Mouse (Mus musculus): Measurements from ENCODE around the gene BC005537.
"Not testable (repeated sequence)": the region's sequence is repeated elsewhere in the genome, so short reads cannot be mapped to it uniquely, and the experiment has no call there.

BC005537 gene

GRCm38 (mm10) chr13:24799925-24800673, 1.4 kb upstream of the BC005537 start:
- peak; percentile 30 for DNase-seq (ENCODE audit: low read depth)

GRCm38 (mm10) chr13:24800674-24801307, 666 bp upstream of the BC005537 start:
- peak; percentile 78 for DNase-seq (ENCODE audit: low read depth)

DNA sequence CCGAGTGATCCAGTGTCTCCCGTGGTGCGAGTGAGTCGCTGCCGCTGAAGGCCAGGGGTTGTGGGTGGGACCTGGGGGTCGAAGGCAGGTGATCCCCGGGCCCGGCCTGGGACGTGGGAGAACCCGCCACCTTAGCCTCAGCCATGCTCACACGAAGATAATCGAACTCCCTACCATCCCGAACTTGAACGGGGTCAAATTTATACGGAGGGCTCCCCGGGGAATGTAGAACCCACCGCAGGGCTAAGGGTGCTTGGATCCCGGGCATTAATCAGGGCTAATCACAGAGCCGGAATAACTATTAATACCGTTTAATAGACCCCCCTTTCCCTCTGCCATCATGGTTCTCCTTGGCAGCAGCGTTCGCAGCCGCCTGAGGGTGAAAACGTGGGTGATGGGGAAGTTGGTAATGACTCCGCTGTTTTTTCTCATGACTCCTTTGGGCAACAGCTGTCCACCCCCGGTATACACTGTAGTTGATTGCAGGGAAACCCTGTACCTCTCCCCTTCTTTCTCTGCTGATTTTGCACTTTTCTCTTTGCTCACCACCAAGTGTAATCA, 754 bp downstream of the BC005537 start:
- DNase-seq (ENCODE audit: low read depth) = no peak

- no peak for DNase-seq (ENCODE audit: low read depth)
These were observed 1.7 kb downstream of the BC005537 start for GRCm38 (mm10) chr13:24803196-24803595.

- DNase-seq (ENCODE audit: low read depth) = no peak
These were observed 4.6 kb downstream of the BC005537 start for GRCm38 (mm10) chr13:24806079-24806478.

DNA sequence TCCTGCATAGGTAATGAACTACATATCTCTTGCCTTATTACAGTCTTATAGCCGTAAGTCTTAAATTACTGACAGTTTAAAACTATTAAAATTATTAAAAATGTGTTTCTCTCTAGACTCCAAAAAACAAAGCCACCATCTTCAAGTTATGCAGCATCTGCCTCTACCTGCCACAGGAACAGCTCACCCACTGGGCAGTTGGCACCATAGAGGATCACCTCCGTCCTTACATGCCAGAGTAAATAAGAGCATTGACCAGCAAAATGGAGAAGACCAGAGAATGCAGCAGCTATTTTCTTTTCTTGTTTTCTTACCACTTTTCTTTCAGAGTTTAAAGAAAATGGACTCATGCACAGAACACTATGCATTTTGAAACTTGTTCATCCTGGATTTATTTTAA, 11.1 kb downstream of the BC005537 start:
- DNase-seq (ENCODE audit: low read depth) = no peak

GRCm38 (mm10) chr13:24814616-24815015, 13.2 kb downstream of the BC005537 start:
- DNase-seq (ENCODE audit: low read depth) = no peak

GRCm38 (mm10) chr13:24816125-24817092, 15.0 kb downstream of the BC005537 start:
- DNase-seq (ENCODE audit: low read depth) = no peak

- no peak for DNase-seq (ENCODE audit: low read depth)
These were observed 18.5 kb downstream of the BC005537 start for GRCm38 (mm10) chr13:24819931-24820330.

- peak; percentile 52 for DNase-seq (ENCODE audit: low read depth)
These were observed 21.3 kb downstream of the BC005537 start for GRCm38 (mm10) chr13:24822663-24823343.

DNA sequence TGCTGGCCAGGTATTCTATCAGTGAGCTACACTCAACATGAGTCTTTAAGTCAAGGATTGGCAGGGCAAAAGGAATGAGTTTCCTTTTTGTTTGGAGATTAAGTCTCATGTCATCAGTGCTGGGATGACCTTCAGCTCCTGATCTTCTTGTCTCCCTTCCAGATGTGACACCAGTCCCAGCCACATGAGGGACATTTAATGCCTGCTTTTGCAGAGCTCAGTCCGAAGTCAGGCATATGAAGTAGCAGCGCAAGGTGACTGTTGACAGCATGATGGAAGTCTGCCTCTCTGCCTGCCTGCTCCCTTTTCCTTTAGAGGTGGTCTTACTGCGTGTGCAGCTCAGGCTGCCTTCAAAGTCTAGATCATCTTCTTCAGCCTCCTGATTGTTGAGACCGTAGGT, 23.2 kb downstream of the BC005537 start:
- DNase-seq (ENCODE audit: low read depth) = no peak

GRCm38 (mm10) chr13:24825587-24825986, 24.1 kb downstream of the BC005537 start:
- no peak for DNase-seq (ENCODE audit: low read depth)

GRCm38 (mm10) chr13:24826116-24826515, 24.7 kb downstream of the BC005537 start:
- DNase-seq (ENCODE audit: low read depth) = no peak

DNA sequence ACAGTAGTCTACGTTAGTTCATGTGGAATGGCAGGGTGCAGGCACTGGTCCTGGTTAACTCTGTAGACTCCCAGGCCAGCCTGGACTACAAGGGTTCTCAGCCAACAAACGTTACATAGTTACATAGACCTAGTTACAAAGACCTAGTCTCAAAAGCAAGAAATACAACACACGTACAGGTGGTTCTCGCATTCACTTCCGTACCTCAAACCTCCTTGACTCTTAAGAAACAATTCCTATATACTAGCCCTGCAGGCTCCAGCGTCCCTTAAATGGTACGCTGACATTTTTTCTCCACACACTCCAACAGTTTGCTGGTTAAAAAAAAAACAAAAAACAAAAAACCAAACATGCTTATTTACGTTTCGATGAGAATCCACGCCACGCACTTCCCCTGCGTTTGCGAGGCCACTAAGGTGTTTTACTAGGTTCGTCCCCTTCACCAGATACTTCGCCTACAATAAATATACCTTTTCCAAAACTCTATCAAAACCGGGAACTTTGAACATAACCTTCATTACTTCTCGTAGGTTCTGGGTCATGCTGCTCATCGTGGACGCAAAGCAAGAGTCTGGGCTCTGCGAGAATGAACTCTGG, 29.4 kb downstream of the BC005537 start:
- no peak for DNase-seq (ENCODE audit: low read depth)

GRCm38 (mm10) chr13:24831353-24832130, 30.1 kb downstream of the BC005537 start, which contains the start of the genes Acot13 and Tdp2:
Gene Acot13, minus strand, starts transcription at chr13:24831540.
Gene Tdp2, plus strand, starts transcription at chr13:24831679.
- peak; percentile 91 for DNase-seq (ENCODE audit: low read depth)

- DNase-seq (ENCODE audit: low read depth) = no peak
These were observed 30.8 kb downstream of the BC005537 start for GRCm38 (mm10) chr13:24832131-24832810.

DNA sequence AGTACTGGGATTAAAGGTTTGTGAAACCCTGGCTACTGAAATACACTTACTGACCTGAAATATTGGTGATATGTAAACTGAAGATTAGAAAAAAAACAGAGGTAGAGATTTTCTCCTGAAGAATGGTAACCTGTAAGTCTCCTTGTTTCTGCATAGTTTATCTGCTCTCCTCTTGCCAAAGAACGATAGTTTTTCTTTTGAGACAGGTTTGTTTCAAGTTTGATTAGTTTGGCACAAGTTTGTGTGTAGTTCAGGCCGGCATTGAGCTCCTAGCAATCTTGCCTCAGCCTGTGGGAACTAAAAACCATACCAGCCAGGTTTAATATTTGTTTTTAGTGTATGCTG, 31.3 kb downstream of the BC005537 start:
- no peak for DNase-seq (ENCODE audit: low read depth)

DNA sequence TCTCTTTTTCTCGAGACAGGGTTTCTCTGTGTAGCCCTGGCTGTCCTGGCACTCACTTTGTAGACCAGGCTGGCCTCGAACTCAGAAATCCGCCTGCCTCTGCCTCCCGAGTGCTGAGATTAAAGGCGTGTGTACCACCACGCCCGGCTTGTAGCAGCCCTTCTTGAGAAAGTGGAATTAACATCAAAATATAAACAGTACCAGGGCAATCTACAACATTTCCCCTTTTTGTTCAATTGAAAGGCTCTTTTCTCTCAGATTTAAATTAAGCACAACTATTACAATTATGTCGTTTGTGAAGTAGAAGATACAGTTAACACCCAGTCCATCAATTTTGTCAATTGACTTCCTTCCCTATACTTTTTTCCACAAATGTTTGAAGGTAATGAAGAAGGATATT, 36.3 kb downstream of the BC005537 start:
- DNase-seq (ENCODE audit: low read depth) = not testable (repeated sequence)

DNA sequence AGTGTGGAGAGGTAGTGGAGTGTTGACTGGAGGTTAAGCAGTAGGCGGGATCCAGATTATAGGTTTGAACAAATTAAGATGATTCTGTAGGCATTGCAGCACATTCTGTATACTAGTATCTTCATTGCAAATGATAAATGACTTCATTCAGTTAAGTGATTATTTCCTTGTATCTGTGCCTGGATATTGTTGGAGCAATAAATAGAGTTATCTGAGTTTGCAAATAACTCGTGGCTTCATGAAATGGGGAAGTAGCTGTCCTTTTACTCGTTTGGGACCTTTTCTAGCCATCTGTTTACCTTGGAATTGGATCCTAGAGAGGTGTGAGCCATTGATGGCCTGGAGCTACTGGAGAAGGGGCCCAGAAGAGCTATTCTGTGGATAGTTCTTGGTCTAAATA, 38.4 kb downstream of the BC005537 start:
- DNase-seq (ENCODE audit: low read depth) = no peak

DNA sequence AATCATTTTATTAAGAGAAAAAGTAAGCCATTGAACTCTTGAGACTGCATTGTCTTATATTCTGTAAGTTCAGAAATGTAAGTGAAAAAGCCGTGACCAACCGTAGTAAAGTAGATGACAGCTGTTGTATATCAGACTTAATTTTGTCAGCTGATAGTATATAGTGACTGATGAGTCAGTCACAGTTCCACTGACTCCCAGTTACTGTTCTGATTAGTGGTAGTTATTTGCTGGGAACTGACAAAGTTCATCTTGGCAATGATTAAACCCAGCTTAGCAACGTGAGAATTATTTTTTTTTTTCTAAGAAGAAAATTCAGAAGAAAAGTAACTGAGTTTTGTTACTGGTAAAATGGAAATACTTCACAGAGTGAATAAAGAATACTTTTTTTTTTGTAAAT, 40.2 kb downstream of the BC005537 start:
- no peak for DNase-seq (ENCODE audit: low read depth)

All from fibroblast of lung, adult 2 months (primary cell).